Mouse (Mus musculus) liver, embryonic 14.5 days (tissue): Measurements from ENCODE around the gene Uts2. TPM values are rescaled to one million over a fixed set of nuclear protein-coding genes. Genes with fewer than 3 reads are reported as not detected.

ENCODE experiments used
- ATAC-seq: fragments of 200-750 bp; cut with Nextera tagmentation; 2 replicates; pipeline ENCODE4 v1.8.0; 2017; ENCODE audit warnings: moderate number of reproducible peaks, mild to moderate bottlenecking, moderate library complexity; ENCODE audit not compliant: insufficient read depth
- DNase-seq, 3 experiments: peaks; one replicate each; pipeline ENCODE4 v3.0.0-alpha.2; 2012 to 2013; ENCODE audit warnings: low read depth in 3 of 3, low spot score in 3 of 3
- H3K27ac ChIP-seq: fragments of 300-500 bp; sonication (generic); 2 replicates; pipeline ENCODE4 v1.5.1; 2014; ENCODE audit warnings: moderate library complexity, mild to moderate bottlenecking, control low read depth, inconsistent platforms
- H3K27me3 ChIP-seq: fragments of 300-500 bp; sonication (generic); 2 replicates; pipeline ENCODE4 v1.6.1; 2014; ENCODE audit warnings: mild to moderate bottlenecking, low read length, moderate library complexity; ENCODE audit not compliant: control insufficient read depth, insufficient read depth
- H3K36me3 ChIP-seq: fragments of 300-500 bp; sonication (generic); replicated peaks from 2 replicates; pipeline ENCODE4 v1.6.1; 2014; ENCODE audit warnings: low read depth; ENCODE audit not compliant: control insufficient read depth, insufficient read depth
- H3K4me1 ChIP-seq, 2 experiments: fragments of 200-500 bp in 1 of 2; fragments of 300-500 bp in 1 of 2; sonication (generic) in 1 of 2; replicated peaks; 2 replicates each; pipeline ENCODE4 v1.6.1; 2012 to 2014; ENCODE audit warnings: antibody characterized with exemption in 1 of 2, inconsistent platforms in 1 of 2, low read length in 1 of 2; ENCODE audit not compliant: control insufficient read depth in 2 of 2, insufficient read depth in 2 of 2
- H3K4me2 ChIP-seq: fragments of 300-500 bp; sonication (generic); 2 replicates; pipeline ENCODE4 v1.6.1; 2014; ENCODE audit warnings: low read depth, mild to moderate bottlenecking, control low read depth, moderate library complexity
- H3K4me3 ChIP-seq, 2 experiments: fragments of 200-500 bp in 1 of 2; fragments of 300-500 bp in 1 of 2; sonication (generic) in 1 of 2; 2 replicates each; pipeline ENCODE4 v1.5.1; 2012 to 2014; ENCODE audit warnings: low read depth in 2 of 2, low read length in 2 of 2, mild to moderate bottlenecking in 2 of 2, control low read depth in 1 of 2, inconsistent platforms in 1 of 2, moderate library complexity in 1 of 2; ENCODE audit not compliant: insufficient read depth in 1 of 2
- H3K9ac ChIP-seq: fragments of 300-500 bp; sonication (generic); replicated peaks from 2 replicates; pipeline ENCODE4 v1.6.1; 2014; ENCODE audit warnings: mild to moderate bottlenecking, control low read depth, moderate library complexity
- H3K9me3 ChIP-seq: fragments of 300-500 bp; sonication (generic); 2 replicates; pipeline ENCODE4 v1.6.1; 2016; ENCODE audit warnings: low read length, mixed read lengths; ENCODE audit not compliant: control insufficient read depth
- CTCF ChIP-seq: IDR thresholded peaks from 2 replicates; pipeline ENCODE4 v1.5.1; 2016; ENCODE audit warnings: antibody characterized with exemption, low read depth, control low read depth
- EP300 ChIP-seq: IDR thresholded peaks from 2 replicates; pipeline ENCODE4 v1.6.1; 2016; ENCODE audit warnings: antibody characterized with exemption, low read depth
- WGBS: fragments of 180-500 bp; shearing (Covaris S2); extraction: QIAGEN DNeasy Blood & Tissue Kit; methylation state at CpG from one replicate; pipeline ENCODE4 v1.1.7; 2014; ENCODE audit not compliant: insufficient replicate concordance; 5-methylcytosine and 5-hydroxymethylcytosine counted together
- polyA plus RNA-seq, 2 experiments: library from polyadenylated mRNA; depleted of rRNA in 1 of 2; stranded (reverse) in 1 of 2; unstranded in 1 of 2; fragments of >200 nt; fragmentation: Nextera tagmentation in 1 of 2; extraction: Ambion mirVana in 1 of 2; gene quantifications; 2 replicates each; pipeline versions ENCODE4 v1.2.1 to v1.2.3; 2012 to 2014

Gene Uts2
- polyA plus RNA-seq, 2 experiments: not detected

GRCm38 (mm10) chr4:150962231-150962630, 34.7 kb upstream of the Uts2 start:
- 50% methylated on average over 6 of the region's 6 CpGs for WGBS
- Histone ChIP-seq H3K9ac (no peak overlapping the region), H3K4me3 (no peak overlapping the region), H3K9me3 (no peaks in the 10 kb centered on the region), H3K27me3 (no peaks in the 10 kb centered on the region), H3K4me2 (no peak overlapping the region), H3K27ac (no peak overlapping the region), H3K4me1 (peaks cover 0 to 4% of the 10 kb centered on the region in 2 experiments; a peak in 2 of 4 replicates), H3K36me3 (no peaks in the 10 kb centered on the region)
- DNase-seq (no peak), ATAC-seq (no peak)
- TF ChIP-seq EP300: no peak
- no peak for TF ChIP-seq CTCF

GRCm38 (mm10) chr4:150963711-150964110, 33.2 kb upstream of the Uts2 start:
- H3K9me3 ChIP-seq: no peaks in the 10 kb centered on the region
- no peak for DNase-seq
- no peak overlapping the region for H3K4me2 ChIP-seq
- H3K4me1 ChIP-seq: peaks cover 0 to 4% of the 10 kb centered on the region in 2 experiments; a peak in 2 of 4 replicates
- no peak for TF ChIP-seq EP300
- no peak for TF ChIP-seq CTCF
- no peaks in the 10 kb centered on the region for H3K27me3 ChIP-seq
- WGBS: 58% methylated on average over 2 of the region's 2 CpGs
- no peak overlapping the region for H3K4me3 ChIP-seq
- no peak for ATAC-seq
- no peak overlapping the region for H3K9ac ChIP-seq
- H3K36me3 ChIP-seq: no peaks in the 10 kb centered on the region
- no peak overlapping the region for H3K27ac ChIP-seq

GRCm38 (mm10) chr4:150964635-150965554, 32.0 kb upstream of the Uts2 start:
- Histone ChIP-seq H3K4me3 (peak overlapping the region; percentile 11 to 19; a peak in 1 of 4 replicates), H3K27me3 (no peaks in the 10 kb centered on the region), H3K36me3 (no peaks in the 10 kb centered on the region), H3K9ac (no peak overlapping the region), H3K27ac (no peak overlapping the region), H3K4me1 (peaks cover 0 to 4% of the 10 kb centered on the region in 2 experiments; a peak in 1 of 4 replicates), H3K4me2 (peak overlapping the region; percentile 48), H3K9me3 (no peaks in the 10 kb centered on the region)
- TF ChIP-seq EP300: no peak
- TF ChIP-seq CTCF: peak; percentile 87
- peak; percentile 71; the same call in 1 of the 2 replicates for ATAC-seq
- 7% methylated on average over 25 of the region's 25 CpGs for WGBS
- DNase-seq: peak; percentile 63 to 67 (median 64)

GRCm38 (mm10) chr4:150965555-150965951, 31.3 kb upstream of the Uts2 start:
- no peak overlapping the region for H3K27ac ChIP-seq
- WGBS: 66% methylated on average over 11 of the region's 11 CpGs
- ATAC-seq: no peak
- no peak overlapping the region for H3K4me3 ChIP-seq
- no peaks in the 10 kb centered on the region for H3K9me3 ChIP-seq
- TF ChIP-seq CTCF (no peak; the same call in 1 of the 2 replicates), EP300 (no peak)
- no peak overlapping the region for H3K9ac ChIP-seq
- DNase-seq: no peak
- no peak overlapping the region for H3K4me2 ChIP-seq
- H3K36me3 ChIP-seq: no peaks in the 10 kb centered on the region
- peaks cover 0 to 4% of the 10 kb centered on the region in 2 experiments; a peak in 1 of 4 replicates for H3K4me1 ChIP-seq
- H3K27me3 ChIP-seq: no peaks in the 10 kb centered on the region

GRCm38 (mm10) chr4:150966556-150966955, 30.3 kb upstream of the Uts2 start:
- 11% methylated on average over 7 of the region's 7 CpGs for WGBS
- Histone ChIP-seq H3K4me1 (peaks cover 0 to 4% of the 10 kb centered on the region in 2 experiments; a peak in 1 of 4 replicates), H3K27ac (no peak overlapping the region), H3K4me2 (no peak overlapping the region), H3K4me3 (no peak overlapping the region), H3K9ac (no peak overlapping the region), H3K9me3 (no peaks in the 10 kb centered on the region), H3K36me3 (no peaks in the 10 kb centered on the region), H3K27me3 (no peaks in the 10 kb centered on the region)
- ATAC-seq (no peak), DNase-seq (peak; percentile 20 to 34 (median 27))
- peak; percentile 81 for TF ChIP-seq CTCF
- no peak for TF ChIP-seq EP300
